Mouse (Mus musculus): Measurements from ENCODE around the gene Spa17. TPM values are rescaled to one million over a fixed set of nuclear protein-coding genes. Genes with fewer than 3 reads are reported as not detected.

Spa17 gene
- total and polyA plus RNA-seq, 3 experiments, result 0.46 to 2.6 TPM; not detected in 1

GRCm38 (mm10) chr9:37556366-37556765, 57.2 kb downstream of the Spa17 start:
- Histone ChIP-seq H3K9ac (ENCODE audit: control insufficient read depth, low read depth, low read length, poor library complexity, severe bottlenecking) (no peak overlapping the region), H3K27me3 (ENCODE audit: control insufficient read depth in 1 of 2, insufficient read depth in 2 of 2, low read length in 2 of 2) (no peaks in the 10 kb centered on the region), H3K79me2 (ENCODE audit: control insufficient read depth, insufficient read depth, low read length, poor library complexity) (no peaks in the 10 kb centered on the region), H3K4me1 (ENCODE audit: control insufficient read depth in 1 of 2, insufficient read depth in 2 of 2, low read length in 2 of 2) (peaks cover 6 to 33% of the 10 kb centered on the region in 2 experiments), H3K4me3 (ENCODE audit: control insufficient read depth in 1 of 2, insufficient read depth in 1 of 2, low read depth in 2 of 2, low read length in 2 of 2) (no peak overlapping the region), H3K36me3 (ENCODE audit: control insufficient read depth in 1 of 2, insufficient read depth in 2 of 2, low read length in 2 of 2) (peaks cover 0 to 24% of the 10 kb centered on the region in 2 experiments; a peak in 2 of 4 replicates), H3K9me3 (replicated peaks; ENCODE audit: insufficient read depth, low read length) (no peaks in the 10 kb centered on the region), H3K27ac (ENCODE audit: control insufficient read depth, low read depth, low read length) (no peak overlapping the region)
- TF ChIP-seq KAT2A (conservative IDR thresholded peaks at IDR 0.05; ENCODE audit: low read depth, low read length) (no peak), TCF12 (IDR thresholded peaks at IDR 0.05; ENCODE audit: low read depth, low read length) (no peak), USF1 (IDR thresholded peaks at IDR 0.05; ENCODE audit: low read depth, low read length) (0 out of 2 replicates have a peak, but pooled peaks have one; percentile 15), MEF2A (IDR thresholded peaks at IDR 0.05; ENCODE audit: extremely low read depth, insufficient replicate concordance, low read depth, low read length, poor library complexity, severe bottlenecking) (no peak), BHLHE40 (IDR thresholded peaks at IDR 0.05; ENCODE audit: borderline replicate concordance, low read depth, low read length) (no peak)
- no peak for DNase-seq (ENCODE audit: low read depth, low spot score)

GRCm38 (mm10) chr9:37554838-37555748, 58.4 kb downstream of the Spa17 start, which contains the start of gene Siae:
Siae (plus strand) TSS chr9:37555698.
- Histone ChIP-seq H3K27me3 (ENCODE audit: control insufficient read depth in 1 of 2, insufficient read depth in 2 of 2, low read length in 2 of 2) (no peaks in the 10 kb centered on the region), H3K4me3 (ENCODE audit: control insufficient read depth in 1 of 2, insufficient read depth in 1 of 2, low read depth in 2 of 2, low read length in 2 of 2) (peak within 1 kb of the TSS in 1 of 2 experiments; percentile 8; a peak in 1 of 4 replicates), H3K4me1 (ENCODE audit: control insufficient read depth in 1 of 2, insufficient read depth in 2 of 2, low read length in 2 of 2) (peaks cover 6 to 28% of the 10 kb centered on the region in 2 experiments), H3K27ac (ENCODE audit: control insufficient read depth, low read depth, low read length) (peak within 1 kb of the TSS; percentile 75), H3K9ac (ENCODE audit: control insufficient read depth, low read depth, low read length, poor library complexity, severe bottlenecking) (peak within 1 kb of the TSS; percentile 37), H3K79me2 (ENCODE audit: control insufficient read depth, insufficient read depth, low read length, poor library complexity) (no peaks in the 10 kb centered on the region), H3K9me3 (replicated peaks; ENCODE audit: insufficient read depth, low read length) (no peaks in the 10 kb centered on the region), H3K36me3 (ENCODE audit: control insufficient read depth in 1 of 2, insufficient read depth in 2 of 2, low read length in 2 of 2) (peaks cover 0 to 24% of the 10 kb centered on the region in 2 experiments; a peak in 2 of 4 replicates)
- TF ChIP-seq MAX (IDR thresholded peaks at IDR 0.05; ENCODE audit: low read length) (no peak), RAD21 (IDR thresholded peaks at IDR 0.05; ENCODE audit: low read depth, low read length) (no peak), GABPA (IDR thresholded peaks at IDR 0.05; ENCODE audit: low read depth, low read length) (no peak), CTCF (IDR thresholded peaks at IDR 0.05 in 2 of 3, conservative IDR thresholded peaks at IDR 0.05 in 1 of 3; ENCODE audit: control insufficient read depth in 1 of 3, insufficient read depth in 1 of 3, low read depth in 2 of 3, low read length in 3 of 3, poor library complexity in 1 of 3, severe bottlenecking in 1 of 3) (no peak), TCF12 (IDR thresholded peaks at IDR 0.05; ENCODE audit: low read depth, low read length) (no peak), ZNF384 (IDR thresholded peaks at IDR 0.05; ENCODE audit: low read depth, low read length) (no peak), NELFE (IDR thresholded peaks at IDR 0.05; ENCODE audit: low read depth, low read length) (no peak), EP300 (IDR thresholded peaks at IDR 0.05; ENCODE audit: low read depth in 1 of 2, low read length in 2 of 2) (no peak), ELF1 (IDR thresholded peaks at IDR 0.05; ENCODE audit: low read depth, low read length) (no peak), CHD2 (IDR thresholded peaks at IDR 0.05; ENCODE audit: low read length) (no peak), SMC3 (IDR thresholded peaks at IDR 0.05; ENCODE audit: low read depth, low read length) (no peak), ZKSCAN1 (IDR thresholded peaks at IDR 0.05; ENCODE audit: low read depth, low read length) (no peak), POLR2AphosphoS2 (IDR thresholded peaks at IDR 0.05; ENCODE audit: low read length) (no peak), USF2 (IDR thresholded peaks at IDR 0.05; ENCODE audit: borderline replicate concordance in 1 of 2, insufficient read depth in 1 of 2, low read depth in 1 of 2, low read length in 2 of 2) (no peak), GATA1 (IDR thresholded peaks at IDR 0.05; ENCODE audit: low read depth, low read length) (no peak), MEF2A (IDR thresholded peaks at IDR 0.05; ENCODE audit: extremely low read depth, insufficient replicate concordance, low read depth, low read length, poor library complexity, severe bottlenecking) (no peak), TAL1 (IDR thresholded peaks at IDR 0.05; ENCODE audit: low read length) (no peak), KAT2A (conservative IDR thresholded peaks at IDR 0.05; ENCODE audit: low read depth, low read length) (no peak), HCFC1 (IDR thresholded peaks at IDR 0.05; ENCODE audit: low read depth, low read length) (no peak), ZMIZ1 (IDR thresholded peaks at IDR 0.05; ENCODE audit: low read depth, low read length) (no peak)
- no peak for DNase-seq (ENCODE audit: low read depth, low spot score)
